Mouse (Mus musculus): ENCODE results near the gene Prdm5.
A peak's percentile ranks its signal among the peaks of the same experiment; 100 is the strongest.

Prdm5 gene

DNA sequence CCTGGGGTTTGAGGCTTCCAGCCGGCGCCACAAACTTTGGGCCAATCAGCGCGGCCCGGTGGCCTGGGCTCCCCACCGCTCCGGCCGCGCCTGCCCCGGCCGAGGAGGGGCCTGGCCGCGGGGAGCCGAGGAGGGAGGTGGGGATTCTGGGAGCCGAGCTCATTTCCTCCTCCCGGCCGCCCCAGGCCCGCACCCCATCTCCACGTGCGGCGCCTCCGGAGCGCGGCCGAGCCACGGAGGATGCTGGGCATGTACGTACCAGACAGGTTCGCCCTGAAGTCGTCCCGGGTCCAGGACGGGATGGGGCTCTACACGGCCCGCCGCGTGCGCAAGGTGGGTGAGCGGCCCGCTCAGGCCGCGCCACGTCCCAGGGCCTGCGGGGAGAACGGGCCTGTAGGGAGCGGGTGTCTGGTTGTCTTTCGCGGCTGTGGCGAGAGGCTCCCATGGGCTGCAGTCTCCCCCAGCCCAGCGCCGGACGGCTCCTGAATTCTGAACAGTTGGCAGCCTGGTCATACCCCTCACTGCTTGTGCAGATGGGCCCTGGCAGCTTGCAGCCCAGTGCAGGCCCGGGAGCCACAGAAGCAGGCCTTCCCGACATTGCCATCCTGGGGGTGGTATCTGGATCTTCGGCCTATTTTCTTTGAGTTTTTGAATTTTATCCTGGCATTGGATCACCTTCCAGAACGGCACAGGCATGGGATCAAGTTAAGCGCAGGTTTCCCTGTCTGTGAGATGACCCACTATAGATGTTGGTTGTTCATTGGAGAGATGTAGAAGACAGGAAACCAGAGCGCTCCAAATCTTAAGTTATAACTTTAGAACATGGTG lies at the start of gene Prdm5:
Gene Prdm5 (plus strand): TSS at position 128 of the 828 bp plus-strand sequence.
- ATAC-seq (ENCODE audit: insufficient number of reproducible peaks, low FRiP score, low TSS enrichment): peak; percentile 92

DNA sequence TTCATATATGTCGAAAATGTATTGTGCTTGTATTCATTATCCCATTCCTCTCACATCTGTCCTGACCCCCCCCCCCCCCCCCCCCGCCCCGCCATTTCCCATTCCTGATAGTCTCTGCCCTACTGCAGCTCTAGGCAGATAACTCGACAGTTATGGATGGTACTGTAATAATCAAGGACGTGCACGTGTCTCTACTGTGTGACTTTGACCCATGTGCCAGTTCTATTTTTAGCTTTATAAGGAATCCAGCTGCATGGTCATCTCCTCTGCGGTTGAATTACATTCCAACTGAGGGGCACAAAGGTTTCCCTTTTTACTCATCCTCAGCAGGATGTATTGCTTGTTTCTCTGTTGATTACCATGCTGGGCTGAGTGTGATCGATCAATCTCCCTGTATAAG lies 39.3 kb upstream of the Prdm5 start:
- ATAC-seq (ENCODE audit: insufficient number of reproducible peaks, low FRiP score, low TSS enrichment): no peak

DNA sequence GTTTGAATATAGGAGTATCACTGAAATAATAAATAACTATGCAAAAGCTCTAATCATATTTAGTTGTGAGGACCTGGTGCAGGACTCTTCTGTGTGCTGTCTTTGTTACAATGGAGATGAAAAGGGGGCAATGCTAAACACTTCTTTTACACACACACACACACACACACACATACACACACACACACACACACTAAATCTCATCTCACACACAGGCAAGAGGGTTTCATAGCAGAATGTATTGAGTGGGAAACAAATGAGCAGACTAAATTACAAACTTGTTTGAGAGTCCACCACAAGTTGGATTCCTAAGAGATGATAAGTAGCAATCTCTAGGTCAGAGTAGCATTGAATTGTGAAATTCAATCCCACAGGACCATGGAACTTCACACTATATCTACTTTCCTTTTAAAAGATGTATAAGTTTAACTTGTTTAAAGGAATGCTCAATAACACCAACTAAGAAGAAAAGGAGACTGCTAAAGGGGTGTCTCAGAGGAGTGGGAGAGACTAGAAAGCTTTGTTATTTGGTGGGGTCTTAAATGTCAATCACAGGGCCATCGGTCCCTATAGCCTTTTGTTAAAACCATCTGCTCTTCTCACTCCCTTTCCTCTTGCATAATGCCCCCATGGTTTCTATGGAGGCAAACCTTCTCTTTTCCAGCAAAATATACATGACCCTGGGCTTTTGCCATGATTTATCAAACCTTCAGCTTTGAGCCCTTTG lies 35.5 kb upstream of the Prdm5 start:
- ATAC-seq (ENCODE audit: insufficient number of reproducible peaks, low FRiP score, low TSS enrichment): no peak

DNA sequence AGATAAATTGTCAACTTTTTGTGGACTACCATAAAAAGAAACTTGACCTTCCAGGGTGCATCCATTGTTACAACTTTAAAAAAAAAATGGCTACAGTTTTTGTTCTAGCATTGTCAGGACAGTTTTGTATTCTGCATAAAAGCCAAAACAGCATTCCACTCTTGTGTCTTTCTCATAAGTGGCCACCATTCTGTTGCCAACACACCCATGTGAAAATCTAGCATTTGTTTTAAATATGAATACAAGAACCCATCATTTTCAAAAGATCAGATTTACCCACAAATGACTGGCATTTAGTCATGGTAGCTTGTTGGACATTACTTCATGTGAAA lies 35.0 kb upstream of the Prdm5 start:
- no peak for ATAC-seq (ENCODE audit: insufficient number of reproducible peaks, low FRiP score, low TSS enrichment)

DNA sequence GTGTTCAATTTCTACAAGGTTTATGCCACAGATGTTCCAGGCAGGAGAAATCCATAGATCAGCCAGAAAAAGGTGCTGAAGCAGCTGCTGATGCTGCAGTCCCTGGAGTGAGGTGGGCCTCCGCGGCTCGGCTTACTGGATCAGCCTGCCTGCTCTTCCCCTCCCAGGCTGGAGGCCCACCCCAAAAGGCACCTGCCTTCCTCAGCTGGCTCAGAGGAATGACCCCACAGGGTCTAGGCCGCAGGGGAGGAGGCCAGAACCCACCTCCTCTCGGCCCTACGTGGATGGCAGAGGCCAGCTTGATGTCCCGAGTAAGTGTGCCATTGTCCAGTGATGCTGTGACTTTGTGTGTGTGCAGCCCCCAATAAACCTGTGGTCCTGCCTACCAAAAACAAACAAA lies 20.6 kb upstream of the Prdm5 start:
- ATAC-seq (ENCODE audit: insufficient number of reproducible peaks, low FRiP score, low TSS enrichment): no peak

DNA sequence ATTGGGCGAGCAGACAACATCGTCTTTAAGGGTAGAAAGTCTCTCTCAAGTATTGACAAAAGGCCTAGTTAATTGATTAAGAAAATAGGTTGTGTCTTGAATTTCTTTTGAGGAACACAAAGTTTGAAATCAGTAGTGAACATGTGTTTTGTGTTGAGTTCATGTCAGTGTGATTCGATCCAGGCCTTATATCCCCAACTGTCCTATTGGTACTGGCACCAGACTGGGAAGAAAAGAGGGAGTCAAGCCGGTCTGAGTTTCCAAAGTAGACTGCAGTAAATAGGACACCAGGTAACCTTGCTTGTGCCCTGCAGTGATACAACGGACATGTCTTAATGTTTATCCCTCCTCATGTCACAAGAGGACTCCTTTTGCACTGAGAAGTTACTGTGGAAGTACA lies 19.6 kb upstream of the Prdm5 start:
- ATAC-seq (ENCODE audit: insufficient number of reproducible peaks, low FRiP score, low TSS enrichment): no peak

DNA sequence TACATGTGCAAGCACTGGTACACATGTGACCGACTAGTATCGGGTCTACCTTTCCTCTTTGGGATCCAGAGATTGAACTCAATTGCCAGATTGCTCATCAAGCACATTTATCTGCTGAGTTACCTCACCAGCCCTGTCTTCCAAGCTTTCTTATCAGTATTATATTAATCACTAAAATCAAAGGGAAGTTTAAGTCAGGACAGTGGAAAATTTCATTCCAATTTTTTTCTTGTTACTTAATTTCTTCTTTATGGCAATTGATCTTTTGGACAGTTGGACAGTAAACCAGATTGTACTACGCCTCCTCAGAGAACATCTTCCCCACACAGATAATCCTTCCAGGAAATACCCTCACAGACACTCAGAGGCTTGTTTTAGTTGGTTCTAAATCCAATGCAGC lies 18.7 kb upstream of the Prdm5 start:
- no peak for ATAC-seq (ENCODE audit: insufficient number of reproducible peaks, low FRiP score, low TSS enrichment)

DNA sequence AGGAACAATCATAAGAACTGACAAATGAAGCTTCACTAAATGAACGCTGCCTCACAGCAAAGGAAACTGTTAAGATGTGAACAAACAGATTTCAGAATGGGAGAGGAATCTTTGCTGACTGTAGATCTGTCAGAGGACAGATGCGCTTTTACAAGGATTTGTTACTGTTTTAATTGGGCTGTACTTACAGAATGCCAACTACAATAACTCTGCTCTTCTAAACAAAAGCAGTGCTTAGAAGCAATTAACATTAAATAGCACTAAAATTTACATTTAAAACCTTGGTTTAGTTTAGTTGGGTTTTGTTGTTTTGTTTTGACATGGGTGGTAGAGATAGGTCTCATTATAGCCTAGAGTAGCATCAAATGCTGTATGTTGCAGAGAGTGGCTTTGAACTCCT lies 14.3 kb upstream of the Prdm5 start:
- no peak for ATAC-seq (ENCODE audit: insufficient number of reproducible peaks, low FRiP score, low TSS enrichment)

DNA sequence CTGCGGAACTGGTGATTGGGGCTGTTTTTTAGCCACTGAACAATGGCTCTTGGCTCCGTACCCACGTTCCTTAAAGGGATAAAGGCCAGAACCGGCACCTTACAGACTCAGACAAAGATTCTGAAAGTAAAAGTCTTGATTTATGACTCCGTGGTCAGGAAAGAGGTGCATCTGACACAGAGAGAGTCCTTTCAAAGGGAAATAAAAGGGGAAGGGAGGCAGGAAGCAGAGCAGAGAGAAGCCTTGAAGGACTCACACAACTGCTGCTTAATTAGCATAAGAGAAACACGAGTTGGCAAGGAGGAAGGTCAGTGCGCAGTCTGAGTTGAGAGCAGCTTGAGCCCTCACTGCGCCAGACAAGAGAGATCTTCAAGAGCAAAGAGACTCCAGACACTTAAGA lies 13.7 kb upstream of the Prdm5 start:
- peak; percentile 26; the same call in 1 of the 2 replicates for ATAC-seq (ENCODE audit: insufficient number of reproducible peaks, low FRiP score, low TSS enrichment)

DNA sequence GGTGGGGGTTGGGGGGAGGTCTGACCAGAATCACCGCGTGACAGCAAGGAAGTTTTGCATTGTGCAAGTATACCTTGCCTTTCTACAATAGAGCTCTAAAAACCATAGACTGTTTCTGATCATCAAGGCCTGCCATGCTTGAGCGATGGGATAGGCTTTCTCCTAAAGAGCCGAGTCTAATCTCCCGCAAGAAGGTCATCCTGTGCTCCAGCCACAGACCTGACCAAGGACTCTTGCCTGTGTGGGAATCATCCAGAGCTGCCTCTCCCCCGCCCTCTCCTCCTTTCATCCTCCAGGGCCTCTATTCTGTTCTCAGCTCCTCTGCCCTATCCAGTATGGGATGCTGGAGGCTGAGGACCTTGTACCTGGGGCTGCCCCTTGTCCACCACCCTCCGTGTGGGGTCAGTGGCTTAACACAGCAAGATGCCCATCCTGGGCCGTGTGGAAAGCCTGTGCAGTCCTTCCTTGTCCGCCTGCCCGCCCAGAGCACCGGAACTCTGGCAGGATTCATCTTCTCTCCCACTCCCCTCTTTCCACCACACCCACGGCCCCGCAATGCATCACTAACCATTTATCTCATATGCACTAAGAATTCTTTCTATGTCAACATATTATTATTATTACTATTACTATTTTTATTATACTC lies 12.9 kb upstream of the Prdm5 start:
- no peak for ATAC-seq (ENCODE audit: insufficient number of reproducible peaks, low FRiP score, low TSS enrichment)

DNA sequence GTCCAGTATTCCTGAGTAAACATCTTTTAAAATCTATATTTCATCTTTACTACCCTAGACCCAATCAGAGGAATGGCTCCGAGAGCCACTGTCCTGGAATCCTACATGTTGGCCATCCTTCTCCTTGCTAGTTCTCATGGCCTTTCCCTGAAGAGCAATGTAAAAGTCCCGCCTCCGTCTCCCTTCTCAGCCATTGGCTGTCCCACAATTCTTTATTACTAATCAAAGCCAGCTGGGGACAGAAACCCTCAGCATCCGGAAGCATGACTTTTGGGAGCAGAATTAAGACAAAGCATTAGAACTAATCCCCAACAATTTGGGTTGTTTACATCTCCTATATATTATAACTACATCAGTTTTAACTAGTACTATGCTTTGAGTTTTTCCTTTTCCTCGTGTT lies 10.9 kb upstream of the Prdm5 start:
- no peak for ATAC-seq (ENCODE audit: insufficient number of reproducible peaks, low FRiP score, low TSS enrichment)

DNA sequence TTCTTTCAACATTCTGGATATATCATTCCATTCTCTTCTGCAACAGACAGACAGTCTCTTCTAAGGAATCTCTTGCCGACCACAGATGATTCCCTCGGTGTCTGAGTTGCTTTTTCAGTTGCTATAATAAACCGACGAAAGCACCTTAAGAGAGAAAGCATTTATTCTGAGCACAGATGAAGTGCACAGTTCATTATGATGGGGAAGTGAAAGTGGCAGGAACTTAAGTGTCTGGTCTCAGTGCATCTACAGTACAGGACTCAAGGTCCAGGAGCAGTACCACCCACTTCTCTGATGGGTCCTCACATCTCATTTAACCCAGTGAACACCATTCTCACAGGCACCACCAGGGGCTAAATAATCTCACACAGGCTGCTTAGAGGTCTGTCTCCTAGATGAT lies 5.2 kb upstream of the Prdm5 start:
- ATAC-seq (ENCODE audit: insufficient number of reproducible peaks, low FRiP score, low TSS enrichment): no peak

DNA sequence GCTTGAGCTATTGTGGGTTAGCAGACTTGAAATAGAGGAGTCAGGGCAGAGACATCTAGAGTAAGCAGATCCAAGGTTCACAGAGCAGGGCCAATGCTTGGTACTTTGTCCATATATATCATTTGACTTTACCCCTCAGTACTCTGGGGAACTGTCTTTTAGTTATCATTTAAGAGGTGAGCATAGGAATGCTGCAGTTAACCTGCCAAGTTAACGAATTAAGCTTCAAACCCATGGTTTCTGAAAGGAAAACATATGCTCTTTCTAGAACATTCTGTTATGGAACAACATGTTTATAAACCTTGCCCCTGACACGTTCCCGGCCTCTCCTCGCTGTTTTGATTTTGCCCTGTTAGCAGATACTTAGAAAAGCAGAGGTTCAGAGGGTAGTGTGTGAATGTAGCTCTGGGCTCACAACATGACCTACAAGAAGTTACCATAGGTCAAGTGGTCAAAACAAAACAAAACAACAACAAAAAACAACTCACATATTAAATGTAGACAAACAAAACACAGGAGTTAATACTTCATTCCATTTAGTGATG lies 973 bp downstream of the Prdm5 start:
- ATAC-seq (ENCODE audit: insufficient number of reproducible peaks, low FRiP score, low TSS enrichment): peak; percentile 24; the same call in 1 of the 2 replicates

DNA sequence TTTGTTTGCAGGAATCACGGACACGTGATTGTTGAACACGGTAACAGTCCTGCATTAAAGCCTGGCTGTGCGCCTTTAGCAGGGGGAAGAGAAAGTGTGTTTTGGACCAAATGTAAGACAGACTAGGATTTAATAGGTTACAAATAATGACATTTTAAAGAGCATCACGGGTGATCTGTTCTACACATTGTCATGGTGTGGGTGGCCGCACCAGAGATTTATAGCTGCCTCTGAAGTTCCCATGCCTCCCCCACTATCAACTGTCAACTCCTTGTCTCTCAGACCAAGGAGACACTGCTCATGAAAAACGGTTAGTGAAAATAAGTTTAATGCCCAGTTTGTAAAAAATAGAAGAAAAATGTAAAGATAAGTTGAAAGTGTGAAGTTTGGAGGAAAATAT lies 2.7 kb downstream of the Prdm5 start:
- ATAC-seq (ENCODE audit: insufficient number of reproducible peaks, low FRiP score, low TSS enrichment): no peak

DNA sequence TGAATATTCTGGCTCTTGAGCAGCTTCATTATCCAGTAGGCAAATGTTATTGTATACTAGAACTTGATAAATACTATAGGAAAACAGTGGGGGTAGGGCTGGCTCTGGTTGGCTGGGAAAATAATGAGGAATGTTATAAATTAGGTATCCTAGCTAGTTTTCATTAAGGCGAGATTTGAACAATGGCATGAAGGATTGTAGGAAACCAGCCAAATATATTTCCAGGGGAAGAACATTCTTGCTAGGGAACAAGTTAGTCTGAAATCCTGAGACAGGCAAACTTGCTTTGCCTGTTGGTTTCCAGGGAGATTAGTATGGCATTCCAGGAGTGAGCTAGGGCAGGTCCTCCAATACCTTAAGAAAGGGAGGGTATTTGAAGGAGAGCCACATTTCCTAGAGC lies 4.9 kb downstream of the Prdm5 start:
- ATAC-seq (ENCODE audit: insufficient number of reproducible peaks, low FRiP score, low TSS enrichment): no peak

DNA sequence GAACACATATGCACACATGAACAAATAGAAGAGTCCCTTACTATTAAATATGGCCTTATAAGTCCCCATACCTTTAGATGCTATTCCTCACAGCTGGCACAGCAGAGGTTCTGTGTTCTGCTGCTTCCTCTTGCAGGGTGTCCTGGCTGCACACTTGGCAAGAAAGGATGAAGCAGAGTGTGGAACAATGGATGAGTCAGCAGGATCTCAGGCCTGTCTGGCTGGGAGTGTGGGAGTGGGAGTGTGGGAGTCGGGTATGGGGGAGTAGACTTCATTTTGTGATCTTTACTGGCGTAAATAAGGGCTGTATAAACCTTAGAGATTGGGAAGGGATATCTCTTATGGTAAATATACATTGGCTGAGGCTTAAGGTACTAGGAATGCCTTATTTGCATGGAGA lies 14.1 kb downstream of the Prdm5 start:
- no peak for ATAC-seq (ENCODE audit: insufficient number of reproducible peaks, low FRiP score, low TSS enrichment)

DNA sequence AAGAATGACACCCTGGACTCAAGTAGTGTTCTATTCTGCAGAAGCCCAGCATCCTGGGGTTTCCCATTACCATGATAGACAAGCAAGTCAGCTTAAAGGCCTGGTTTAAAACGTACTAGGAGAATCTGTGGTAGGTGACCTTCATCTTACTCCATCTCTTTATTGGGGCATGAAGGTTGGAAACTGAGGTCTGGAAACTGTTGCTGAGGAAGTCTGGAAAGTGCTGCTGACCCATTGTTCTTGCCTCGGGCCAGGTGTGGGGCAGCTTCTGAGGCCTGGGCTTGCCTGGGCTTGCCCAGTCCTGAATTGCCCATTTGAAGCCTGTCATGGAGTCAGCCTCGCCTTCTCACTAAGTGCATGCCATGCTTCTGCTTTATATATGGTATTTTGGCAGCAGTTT lies 17.8 kb downstream of the Prdm5 start:
- ATAC-seq (ENCODE audit: insufficient number of reproducible peaks, low FRiP score, low TSS enrichment): no peak

DNA sequence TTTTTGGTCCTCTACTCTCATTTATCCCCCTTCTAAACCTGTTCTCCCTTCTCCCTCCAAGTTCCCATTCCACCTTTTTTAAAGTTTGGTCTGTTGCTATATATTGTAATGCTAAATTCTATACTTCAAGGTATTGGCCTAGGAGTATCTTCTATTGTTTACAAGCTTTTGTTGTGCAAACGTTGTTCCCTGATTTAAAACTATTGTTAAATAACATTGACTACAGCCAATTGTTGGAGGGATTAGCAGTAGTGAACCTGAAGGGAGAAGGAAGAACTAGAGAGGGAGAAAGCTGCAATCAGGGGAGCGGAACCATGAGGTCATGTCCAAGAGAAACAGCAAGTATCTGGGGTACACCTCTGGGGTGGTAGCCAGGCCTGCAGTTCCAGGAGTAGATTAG lies 18.5 kb downstream of the Prdm5 start:
- ATAC-seq (ENCODE audit: insufficient number of reproducible peaks, low FRiP score, low TSS enrichment): no peak

DNA sequence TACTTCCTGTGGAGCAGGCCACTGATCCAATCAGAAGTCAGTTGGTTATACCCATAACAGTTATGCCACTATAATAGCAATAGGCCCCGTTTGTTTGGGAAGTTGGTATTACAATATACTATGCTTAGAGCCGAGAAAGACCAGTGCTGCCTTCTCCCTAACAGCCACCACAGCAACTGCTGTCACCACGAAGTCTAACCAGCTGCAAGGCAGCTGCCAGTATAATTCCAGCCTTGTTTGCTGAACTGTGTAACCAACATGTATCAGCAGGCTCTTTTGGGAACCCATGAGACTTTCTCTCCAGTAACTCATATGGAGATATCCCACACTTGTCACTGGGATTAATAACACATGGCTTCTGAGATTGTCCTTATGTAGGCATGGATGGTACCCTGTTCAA lies 19.6 kb downstream of the Prdm5 start:
- no peak for ATAC-seq (ENCODE audit: insufficient number of reproducible peaks, low FRiP score, low TSS enrichment)

DNA sequence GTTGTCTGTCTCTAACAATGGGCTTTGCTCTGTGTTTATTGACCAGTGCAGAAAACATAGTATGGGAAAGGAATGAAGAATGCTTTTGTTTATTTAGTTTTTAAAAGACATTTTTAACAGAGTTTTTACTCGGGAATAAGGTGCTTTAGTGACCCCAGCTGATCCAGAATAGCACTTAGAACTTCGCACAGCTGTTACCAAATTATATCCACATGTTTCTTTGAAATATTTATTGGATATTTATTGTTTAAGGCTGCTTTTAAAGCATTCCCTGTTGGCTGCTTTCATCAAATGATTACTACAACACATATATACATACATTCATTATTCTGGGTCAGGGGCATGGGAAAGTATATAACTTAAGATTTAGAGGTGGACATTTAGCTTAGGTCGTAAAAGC lies 32.9 kb downstream of the Prdm5 start:
- no peak for ATAC-seq (ENCODE audit: insufficient number of reproducible peaks, low FRiP score, low TSS enrichment)

DNA sequence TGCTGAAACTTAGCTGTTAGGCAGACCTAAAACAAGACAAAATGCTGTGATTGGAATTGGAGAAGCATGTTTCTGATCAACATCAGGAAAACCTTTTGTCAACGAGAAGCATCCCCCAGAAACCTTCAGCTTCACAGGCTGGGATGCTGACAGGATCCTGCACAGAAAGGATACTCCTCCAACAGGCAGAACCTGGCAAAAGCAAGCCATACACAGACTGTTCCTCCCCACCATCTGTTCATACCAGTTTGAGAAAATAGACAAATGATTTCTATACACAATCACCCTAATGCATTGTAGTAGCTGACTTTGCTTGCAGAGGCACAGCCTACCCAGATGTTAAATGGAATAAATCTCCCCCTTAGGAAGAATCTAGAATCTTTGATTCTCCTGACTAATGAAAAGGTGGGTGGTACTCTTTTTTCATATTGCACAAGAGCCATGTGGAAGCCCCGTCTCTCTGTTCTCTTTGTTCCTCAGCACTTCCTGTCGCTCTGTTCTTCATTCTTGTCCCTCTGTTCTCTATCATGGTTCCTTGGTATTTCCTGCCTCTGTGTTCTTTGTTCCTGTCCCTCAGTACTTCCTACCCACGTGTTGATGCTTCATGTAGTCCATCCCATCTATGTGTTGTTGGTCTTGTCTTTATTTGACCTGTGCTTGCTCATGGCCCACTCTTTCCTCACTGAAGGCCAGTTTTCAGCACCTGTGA lies 39.4 kb downstream of the Prdm5 start:
- peak; percentile 90 for ATAC-seq (ENCODE audit: insufficient number of reproducible peaks, low FRiP score, low TSS enrichment)
